Mouse (Mus musculus): Measurements from ENCODE around the gene Nfkbib. TPM values are rescaled to one million over a fixed set of nuclear protein-coding genes. Genes with fewer than 3 reads are reported as not detected.
A peak's percentile ranks its signal among the peaks of the same experiment; 100 is the strongest.

The Nfkbib gene
- polyA plus RNA-seq, 2 experiments = 15.0 to 27.0 TPM

DNA sequence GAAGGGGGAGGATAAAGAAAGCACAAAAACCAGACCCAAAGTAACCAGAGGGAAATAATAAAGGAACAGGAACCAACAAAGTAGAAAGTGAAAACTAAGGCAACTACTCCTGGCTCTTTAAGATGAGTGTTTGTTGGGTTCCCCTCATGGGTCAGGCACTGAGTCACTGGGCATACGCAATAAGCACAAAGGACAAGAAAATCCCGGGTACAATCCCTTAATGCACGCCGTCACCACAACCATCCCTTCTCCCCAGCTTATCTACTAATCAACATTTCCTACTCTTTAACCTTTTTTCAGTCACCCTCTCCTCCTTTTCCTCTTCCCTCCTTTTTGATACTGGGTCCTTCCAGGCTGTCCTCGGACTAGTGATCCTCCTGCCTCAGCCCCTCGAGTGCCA, 2.1 kb downstream of the Nfkbib start:
- ATAC-seq (ENCODE audit: insufficient read depth) (no peak), DNase-seq (ENCODE audit: low read depth in 3 of 3, low spot score in 3 of 3) (no peak)
- WGBS (ENCODE audit: insufficient replicate concordance) = 64% methylated on average over 6 of the region's 6 CpGs
- Histone ChIP-seq H3K36me3 (replicated peaks; ENCODE audit: control insufficient read depth, insufficient read depth, low read depth) (no peaks in the 10 kb centered on the region), H3K27me3 (ENCODE audit: control insufficient read depth, insufficient read depth, low read length) (no peaks in the 10 kb centered on the region), H3K27ac (no peak overlapping the region), H3K4me2 (ENCODE audit: low read depth) (peak overlapping the region; percentile 92), H3K9me3 (ENCODE audit: control insufficient read depth, low read length) (no peaks in the 10 kb centered on the region), H3K4me1 (replicated peaks; ENCODE audit: control insufficient read depth in 2 of 2, insufficient read depth in 2 of 2, low read length in 1 of 2) (peaks cover 21 to 29% of the 10 kb centered on the region in 2 experiments), H3K9ac (replicated peaks) (peak overlapping the region; percentile 5; the same call in 1 of the 2 replicates), H3K4me3 (ENCODE audit: insufficient read depth in 1 of 2, low read depth in 2 of 2, low read length in 2 of 2) (peak overlapping the region; percentile 83 to 87)
- no peak for TF ChIP-seq EP300 (IDR thresholded peaks at IDR 0.05; ENCODE audit: low read depth)
- no peak for TF ChIP-seq CTCF (IDR thresholded peaks at IDR 0.05; ENCODE audit: low read depth)

DNA sequence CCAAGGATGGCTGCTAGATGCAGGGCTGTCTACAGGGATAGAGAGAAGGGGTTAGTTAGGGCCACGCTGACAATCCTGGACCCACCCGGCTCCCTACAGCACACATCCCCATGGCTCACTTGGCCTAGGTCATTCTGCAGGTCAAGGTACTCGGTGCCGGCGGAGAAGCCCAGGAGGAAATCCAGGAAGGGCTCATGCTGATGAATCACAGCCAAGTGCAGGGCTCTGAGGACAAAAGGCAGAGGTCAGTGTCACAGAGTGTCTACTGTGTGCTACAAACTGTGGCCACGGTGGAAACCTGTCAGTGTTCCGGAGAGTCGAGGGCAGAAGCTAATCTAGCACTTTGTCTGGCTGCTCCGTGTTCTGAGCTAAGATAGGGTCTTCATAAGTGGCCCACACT, 5.4 kb downstream of the Nfkbib start:
- no peak overlapping the region for H3K9ac ChIP-seq (replicated peaks)
- no peaks in the 10 kb centered on the region for H3K27me3 ChIP-seq (ENCODE audit: control insufficient read depth, insufficient read depth, low read length)
- H3K4me2 ChIP-seq (ENCODE audit: low read depth) = no peak overlapping the region
- H3K27ac ChIP-seq = no peak overlapping the region
- H3K4me1 ChIP-seq (replicated peaks; ENCODE audit: control insufficient read depth in 2 of 2, insufficient read depth in 2 of 2, low read length in 1 of 2) = peaks cover 9 to 14% of the 10 kb centered on the region in 2 experiments
- no peak for DNase-seq (ENCODE audit: low read depth in 3 of 3, low spot score in 3 of 3)
- WGBS (ENCODE audit: insufficient replicate concordance) = 80% methylated on average over 9 of the region's 9 CpGs
- TF ChIP-seq EP300 (IDR thresholded peaks at IDR 0.05; ENCODE audit: low read depth) = no peak
- no peak for TF ChIP-seq CTCF (IDR thresholded peaks at IDR 0.05; ENCODE audit: low read depth)
- no peaks in the 10 kb centered on the region for H3K36me3 ChIP-seq (replicated peaks; ENCODE audit: control insufficient read depth, insufficient read depth, low read depth)
- no peaks in the 10 kb centered on the region for H3K9me3 ChIP-seq (ENCODE audit: control insufficient read depth, low read length)
- H3K4me3 ChIP-seq (ENCODE audit: insufficient read depth in 1 of 2, low read depth in 2 of 2, low read length in 2 of 2) = no peak overlapping the region
- ATAC-seq (ENCODE audit: insufficient read depth) = no peak

DNA sequence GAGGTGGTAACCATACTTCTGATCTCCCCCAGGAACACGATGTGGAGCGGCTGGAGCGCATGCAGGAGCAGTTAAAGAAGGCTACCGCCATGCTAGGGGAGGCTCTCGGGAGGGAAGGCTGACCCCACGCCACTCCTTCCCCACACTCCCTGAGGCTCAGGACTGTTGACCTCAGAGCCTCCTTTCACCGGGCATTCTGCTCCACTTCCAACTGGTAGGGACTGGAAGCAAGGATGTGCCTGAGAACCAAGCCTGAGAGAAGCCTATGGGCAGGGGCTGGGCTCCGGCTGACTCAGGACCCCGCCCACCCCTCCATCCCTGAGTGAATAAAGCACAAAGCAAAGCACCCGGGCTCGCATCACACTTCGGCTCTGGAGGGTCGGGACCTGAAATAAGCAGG, 8.7 kb downstream of the Nfkbib start:
- no peak overlapping the region for H3K27ac ChIP-seq
- ATAC-seq (ENCODE audit: insufficient read depth) (no peak), DNase-seq (ENCODE audit: low read depth in 3 of 3, low spot score in 3 of 3) (no peak)
- H3K4me3 ChIP-seq (ENCODE audit: insufficient read depth in 1 of 2, low read depth in 2 of 2, low read length in 2 of 2) = no peak overlapping the region
- no peak overlapping the region for H3K4me2 ChIP-seq (ENCODE audit: low read depth)
- peaks cover 4% of the 10 kb centered on the region for H3K27me3 ChIP-seq (ENCODE audit: control insufficient read depth, insufficient read depth, low read length)
- TF ChIP-seq CTCF (IDR thresholded peaks at IDR 0.05; ENCODE audit: low read depth) (no peak), EP300 (IDR thresholded peaks at IDR 0.05; ENCODE audit: low read depth) (no peak)
- H3K9me3 ChIP-seq (ENCODE audit: control insufficient read depth, low read length) = no peaks in the 10 kb centered on the region
- H3K4me1 ChIP-seq (replicated peaks; ENCODE audit: control insufficient read depth in 2 of 2, insufficient read depth in 2 of 2, low read length in 1 of 2) = no peaks in the 10 kb centered on the region
- no peaks in the 10 kb centered on the region for H3K36me3 ChIP-seq (replicated peaks; ENCODE audit: control insufficient read depth, insufficient read depth, low read depth)
- WGBS (ENCODE audit: insufficient replicate concordance) = 79% methylated on average over 13 of the region's 13 CpGs
- no peak overlapping the region for H3K9ac ChIP-seq (replicated peaks)

DNA sequence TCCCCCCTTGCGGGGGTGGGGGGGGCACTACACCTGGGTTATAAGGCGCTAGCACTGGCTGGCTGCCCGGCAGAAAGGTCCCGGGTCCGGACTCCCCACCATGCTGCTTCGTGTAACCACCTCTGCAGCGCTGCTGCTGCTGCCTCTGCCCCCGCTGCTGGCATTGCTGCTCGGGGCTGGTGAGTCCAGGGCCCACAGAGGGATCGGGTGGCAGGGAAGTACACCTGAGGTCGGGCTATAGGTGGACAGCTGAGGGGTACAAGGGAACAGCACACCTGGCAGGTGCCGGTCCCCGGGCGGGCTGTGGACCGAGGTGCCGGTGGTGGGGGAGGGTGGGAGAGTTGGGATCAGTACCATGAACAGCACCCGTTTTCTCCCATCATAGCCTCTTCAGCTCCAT, 11.2 kb downstream of the Nfkbib start, which contains the start of gene Ccer2:
Gene Ccer2 (plus strand): TSS at position 96 of the 400 bp plus-strand sequence.
- Histone ChIP-seq H3K4me3 (ENCODE audit: insufficient read depth in 1 of 2, low read depth in 2 of 2, low read length in 2 of 2) (no peak within 1 kb of the TSS), H3K4me2 (ENCODE audit: low read depth) (no peak within 1 kb of the TSS), H3K36me3 (replicated peaks; ENCODE audit: control insufficient read depth, insufficient read depth, low read depth) (no peaks in the 10 kb centered on the region), H3K9me3 (ENCODE audit: control insufficient read depth, low read length) (no peaks in the 10 kb centered on the region), H3K9ac (replicated peaks) (no peak within 1 kb of the TSS), H3K27ac (no peak within 1 kb of the TSS), H3K27me3 (ENCODE audit: control insufficient read depth, insufficient read depth, low read length) (peaks cover 4% of the 10 kb centered on the region), H3K4me1 (replicated peaks; ENCODE audit: control insufficient read depth in 2 of 2, insufficient read depth in 2 of 2, low read length in 1 of 2) (no peaks in the 10 kb centered on the region)
- no peak for DNase-seq (ENCODE audit: low read depth in 3 of 3, low spot score in 3 of 3)
- TF ChIP-seq CTCF (IDR thresholded peaks at IDR 0.05; ENCODE audit: low read depth) (no peak), EP300 (IDR thresholded peaks at IDR 0.05; ENCODE audit: low read depth) (no peak)
- no peak for ATAC-seq (ENCODE audit: insufficient read depth)
- WGBS (ENCODE audit: insufficient replicate concordance) = 6% methylated on average over 17 of the region's 17 CpGs

DNA sequence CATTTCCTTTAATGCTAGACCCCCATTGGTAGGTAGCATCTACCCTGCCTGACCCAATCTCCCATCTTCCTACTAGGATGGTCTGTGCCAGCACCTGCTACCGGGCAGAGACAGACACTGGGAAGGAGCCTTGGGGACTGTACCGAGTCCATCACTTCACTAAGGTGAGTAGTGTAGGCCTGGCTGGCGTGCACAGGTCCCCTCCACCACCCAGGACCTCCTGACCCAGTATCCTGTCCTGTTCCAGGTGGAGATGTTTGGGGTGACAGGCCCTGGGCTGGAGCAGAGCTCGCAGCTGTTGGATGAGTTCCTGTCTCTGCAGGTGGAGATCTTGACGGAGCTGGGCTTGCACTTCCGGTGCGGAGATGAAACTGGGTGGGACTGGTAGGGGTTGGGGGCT, 17.4 kb downstream of the Nfkbib start:
- 80% methylated on average over 7 of the region's 7 CpGs for WGBS (ENCODE audit: insufficient replicate concordance)
- no peak for DNase-seq (ENCODE audit: low read depth in 3 of 3, low spot score in 3 of 3)
- no peak overlapping the region for H3K4me2 ChIP-seq (ENCODE audit: low read depth)
- no peak overlapping the region for H3K9ac ChIP-seq (replicated peaks)
- no peaks in the 10 kb centered on the region; the same call in 1 of the 2 replicates for H3K36me3 ChIP-seq (replicated peaks; ENCODE audit: control insufficient read depth, insufficient read depth, low read depth)
- H3K9me3 ChIP-seq (ENCODE audit: control insufficient read depth, low read length) = no peaks in the 10 kb centered on the region
- no peak for ATAC-seq (ENCODE audit: insufficient read depth)
- no peak overlapping the region for H3K4me3 ChIP-seq (ENCODE audit: insufficient read depth in 1 of 2, low read depth in 2 of 2, low read length in 2 of 2)
- H3K4me1 ChIP-seq (replicated peaks; ENCODE audit: control insufficient read depth in 2 of 2, insufficient read depth in 2 of 2, low read length in 1 of 2) = no peaks in the 10 kb centered on the region
- TF ChIP-seq CTCF (IDR thresholded peaks at IDR 0.05; ENCODE audit: low read depth) = no peak
- no peak for TF ChIP-seq EP300 (IDR thresholded peaks at IDR 0.05; ENCODE audit: low read depth)
- H3K27ac ChIP-seq = no peak overlapping the region
- H3K27me3 ChIP-seq (ENCODE audit: control insufficient read depth, insufficient read depth, low read length) = no peaks in the 10 kb centered on the region

Data from liver, embryonic 14.5 days (tissue).